Mouse (Mus musculus) olfactory bulb, adult 2 months (tissue): ENCODE results near the gene Slco4c1. TPM values are rescaled to one million over a fixed set of nuclear protein-coding genes. Genes with fewer than 3 reads are reported as not detected.

Experiments
- H3K27ac ChIP-seq: fragments of 200-500 bp; 2 replicates; pipeline ENCODE4 v1.5.1; 2012; ENCODE audit warnings: low read depth, low read length; ENCODE audit not compliant: insufficient read depth
- H3K4me1 ChIP-seq: fragments of 200-500 bp; 2 replicates; pipeline ENCODE4 v1.6.1; 2012; ENCODE audit warnings: low read length; ENCODE audit not compliant: control insufficient read depth, insufficient read depth
- H3K4me3 ChIP-seq: fragments of 200-500 bp; 2 replicates; pipeline ENCODE4 v1.5.1; 2012; ENCODE audit warnings: mild to moderate bottlenecking, low read depth, low read length, moderate library complexity; ENCODE audit not compliant: insufficient read depth
- CTCF ChIP-seq: fragments of 200-500 bp; IDR thresholded peaks from 2 replicates; pipeline ENCODE4 v1.5.1; 2012; ENCODE audit warnings: low read depth, mild to moderate bottlenecking, low read length, moderate library complexity; ENCODE audit not compliant: insufficient read depth
- POLR2A ChIP-seq: fragments of 200-500 bp; IDR thresholded peaks from 2 replicates; pipeline ENCODE4 v1.6.1; 2012; ENCODE audit warnings: mild to moderate bottlenecking, low read depth, low read length, moderate library complexity; ENCODE audit not compliant: insufficient read depth
- WGBS: fragments of 180-500 bp; shearing (Covaris S2); methylation state at CpG from one replicate; pipeline ENCODE4 v1.1.7; 2018; 5-methylcytosine and 5-hydroxymethylcytosine counted together
- polyA plus RNA-seq: library from polyadenylated mRNA; stranded (reverse); fragments of >200 nt; gene quantifications from 2 replicates; pipeline ENCODE4 v1.2.4, GENCODE M21; 2012; ENCODE audit warnings: low replicate concordance; ENCODE audit not compliant: missing spikeins, insufficient read depth, insufficient read length

The Slco4c1 gene
- not detected in 2 replicates for polyA plus RNA-seq

- Histone ChIP-seq H3K4me3 (peak within 1 kb of the TSS; percentile 58), H3K4me1 (peaks cover 12% of the 10 kb centered on the region), H3K27ac (no peak within 1 kb of the TSS)
- 1% methylated on average over 40 of the region's 40 CpGs for WGBS
- TF ChIP-seq POLR2A (no peak), CTCF (no peak)
Observed at GRCm38 (mm10) chr1:96871528-96872360, at the start of gene Slco4c1. TSS of gene Slco4c1 (minus strand) at chr1:96872171.

- Histone ChIP-seq H3K27ac (no peak overlapping the region), H3K4me1 (no peaks in the 10 kb centered on the region), H3K4me3 (no peak overlapping the region)
- no peak for TF ChIP-seq POLR2A
- TF ChIP-seq CTCF = no peak
Observed at GRCm38 (mm10) chr1:96917333-96917732, 45.4 kb upstream of the Slco4c1 start.

DNA sequence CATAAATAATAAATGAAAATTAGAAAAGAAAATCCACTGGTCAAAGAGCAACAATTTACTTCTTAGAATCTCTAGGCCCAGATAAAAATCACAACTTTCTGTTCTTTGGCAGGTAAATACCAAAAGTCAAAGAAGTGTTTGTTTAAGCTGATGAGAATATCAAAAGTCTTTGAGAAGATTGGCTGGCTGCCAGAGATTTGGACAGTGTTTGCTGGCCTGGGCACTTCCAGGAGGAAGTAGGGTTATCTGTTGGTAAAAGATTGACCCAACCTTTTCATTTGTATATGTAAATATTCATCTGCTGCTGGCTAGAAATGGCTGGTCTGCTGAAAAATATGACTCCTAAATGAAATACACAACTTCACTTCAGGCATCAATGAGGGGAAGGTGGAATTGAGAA is 11.8 kb upstream of the Slco4c1 start:
- TF ChIP-seq POLR2A = no peak
- no peak for TF ChIP-seq CTCF
- Histone ChIP-seq H3K27ac (no peak overlapping the region), H3K4me1 (no peaks in the 10 kb centered on the region), H3K4me3 (no peak overlapping the region)

DNA sequence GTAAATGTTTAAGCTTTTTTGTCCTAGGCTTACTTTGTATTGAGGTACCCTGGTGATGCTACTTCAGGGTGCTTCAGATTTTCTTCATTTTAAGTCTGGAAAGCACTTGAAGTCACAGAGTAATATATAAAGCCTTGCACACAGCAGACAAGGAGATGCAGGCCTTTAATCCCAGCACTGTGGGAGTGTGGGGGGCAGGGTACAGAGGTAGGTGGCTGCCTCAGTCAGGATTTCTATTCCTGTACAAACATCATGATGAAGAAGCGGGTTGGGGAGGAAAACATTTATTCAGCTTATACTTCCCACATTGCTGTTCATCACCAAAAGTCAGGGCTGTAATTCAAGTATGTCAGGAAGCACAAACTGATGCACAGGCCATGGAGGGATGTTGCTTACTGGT is 6.6 kb upstream of the Slco4c1 start:
- Histone ChIP-seq H3K4me3 (no peak overlapping the region), H3K4me1 (no peaks in the 10 kb centered on the region), H3K27ac (no peak overlapping the region)
- 67% methylated on average over 1 of the region's 1 CpGs for WGBS
- TF ChIP-seq CTCF (no peak), POLR2A (no peak)

- TF ChIP-seq CTCF (no peak), POLR2A (no peak)
- H3K4me1 ChIP-seq = peaks cover 12% of the 10 kb centered on the region
- no peak overlapping the region for H3K27ac ChIP-seq
- WGBS = 79% methylated on average over 1 of the region's 1 CpGs
- H3K4me3 ChIP-seq = no peak overlapping the region
Observed at GRCm38 (mm10) chr1:96876076-96876475, 4.1 kb upstream of the Slco4c1 start.

DNA sequence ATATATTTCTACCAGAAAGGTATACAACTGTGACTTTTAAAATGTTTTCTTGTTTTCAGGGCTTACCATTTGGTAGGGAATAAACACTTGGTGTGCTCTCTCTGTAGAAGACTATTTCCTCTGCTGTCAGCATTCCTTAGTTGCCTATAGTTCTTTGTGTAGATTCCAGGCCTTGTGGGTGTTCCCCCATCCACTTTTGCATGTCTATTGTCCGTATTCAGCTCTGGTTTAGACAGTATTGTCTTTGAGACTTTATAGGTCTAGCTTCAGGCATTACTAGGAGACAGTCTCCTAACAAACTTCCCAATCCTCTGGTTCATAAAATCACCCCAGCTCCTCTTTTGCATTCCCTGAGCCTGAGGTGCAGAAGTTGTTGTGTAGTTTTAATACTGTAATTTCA is 2.7 kb upstream of the Slco4c1 start:
- no peak overlapping the region for H3K4me3 ChIP-seq
- no peak for TF ChIP-seq POLR2A
- no peak for TF ChIP-seq CTCF
- 60% methylated on average over 1 of the region's 1 CpGs for WGBS
- no peak overlapping the region for H3K27ac ChIP-seq
- H3K4me1 ChIP-seq = peaks cover 12% of the 10 kb centered on the region

- TF ChIP-seq POLR2A = no peak
- no peak for TF ChIP-seq CTCF
- WGBS = 4% methylated on average over 10 of the region's 10 CpGs
- H3K4me1 ChIP-seq = peaks cover 12% of the 10 kb centered on the region
- H3K27ac ChIP-seq = no peak overlapping the region
- H3K4me3 ChIP-seq = peak overlapping the region; percentile 58
Observed at GRCm38 (mm10) chr1:96872361-96872693, 356 bp upstream of the Slco4c1 start.

DNA sequence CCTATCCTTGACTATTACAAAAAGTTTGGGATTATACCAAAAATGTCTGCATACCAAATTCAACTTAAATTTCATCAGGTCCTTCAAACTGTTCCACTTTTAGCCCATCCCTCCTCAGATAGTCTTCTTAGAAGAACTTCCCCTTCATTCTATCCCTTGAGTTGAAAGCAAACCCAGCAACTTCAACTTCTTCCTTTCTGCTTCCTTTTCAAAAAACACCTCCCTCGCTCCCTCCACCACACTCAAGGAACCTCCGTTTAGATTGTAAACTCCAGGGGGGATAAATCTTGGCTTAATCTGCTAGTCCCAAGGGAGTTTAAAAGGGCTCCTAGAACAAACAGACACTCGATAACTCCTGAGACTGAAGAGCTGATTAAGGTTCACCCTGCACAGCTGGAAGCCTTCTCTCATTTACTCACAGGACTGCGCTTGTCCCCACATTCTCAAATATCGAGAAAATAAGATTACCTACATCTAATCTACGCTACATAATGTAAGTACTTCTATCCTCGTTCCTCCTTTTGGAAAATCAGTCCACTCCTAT is 1.1 kb downstream of the Slco4c1 start:
- no peak overlapping the region for H3K27ac ChIP-seq
- H3K4me1 ChIP-seq = peaks cover 12% of the 10 kb centered on the region
- TF ChIP-seq POLR2A = no peak
- no peak for TF ChIP-seq CTCF
- WGBS = 17% methylated on average over 7 of the region's 7 CpGs
- H3K4me3 ChIP-seq = no peak overlapping the region

GRCm38 (mm10) chr1:96868722-96869121 is 3.2 kb downstream of the Slco4c1 start:
- H3K4me1 ChIP-seq = peaks cover 12% of the 10 kb centered on the region
- 98% methylated on average over 1 of the region's 1 CpGs for WGBS
- no peak overlapping the region for H3K4me3 ChIP-seq

DNA sequence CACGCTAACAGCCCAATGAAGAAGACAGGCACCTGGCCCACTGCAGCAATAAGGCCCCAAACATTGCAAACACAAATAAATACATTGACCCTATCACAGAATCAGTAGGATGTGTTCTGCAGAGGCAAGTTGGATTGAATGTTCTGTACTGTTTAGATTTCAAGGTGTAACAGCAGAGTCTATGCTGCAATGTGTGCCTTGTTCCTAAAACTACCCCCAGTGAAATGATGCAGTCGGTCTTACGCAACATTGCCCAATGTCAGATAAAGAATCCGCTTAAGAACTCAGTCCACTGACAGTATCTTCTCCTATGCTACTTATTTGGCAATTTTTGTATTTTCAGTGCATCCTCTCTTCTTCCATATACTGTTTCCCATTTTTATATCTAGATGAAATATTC is 6.0 kb downstream of the Slco4c1 start:
- Histone ChIP-seq H3K4me3 (no peak overlapping the region), H3K27ac (no peak overlapping the region), H3K4me1 (no peaks in the 10 kb centered on the region)
- 97% methylated on average over 4 of the region's 4 CpGs for WGBS
- TF ChIP-seq CTCF (no peak), POLR2A (no peak)

More at GRCm38 (mm10) chr1:96868722-96869121, 3.2 kb downstream of the Slco4c1 start:
- H3K27ac ChIP-seq = no peak overlapping the region
- TF ChIP-seq POLR2A (no peak), CTCF (no peak)
